Mouse (Mus musculus): ENCODE measurements around the gene Olfr457. TPM values are rescaled to one million over a fixed set of nuclear protein-coding genes. Genes with fewer than 3 reads are reported as not detected.

The Olfr457 gene
- polyA plus RNA-seq, 1 experiment from 2014 or later, result 0.04 TPM

DNA sequence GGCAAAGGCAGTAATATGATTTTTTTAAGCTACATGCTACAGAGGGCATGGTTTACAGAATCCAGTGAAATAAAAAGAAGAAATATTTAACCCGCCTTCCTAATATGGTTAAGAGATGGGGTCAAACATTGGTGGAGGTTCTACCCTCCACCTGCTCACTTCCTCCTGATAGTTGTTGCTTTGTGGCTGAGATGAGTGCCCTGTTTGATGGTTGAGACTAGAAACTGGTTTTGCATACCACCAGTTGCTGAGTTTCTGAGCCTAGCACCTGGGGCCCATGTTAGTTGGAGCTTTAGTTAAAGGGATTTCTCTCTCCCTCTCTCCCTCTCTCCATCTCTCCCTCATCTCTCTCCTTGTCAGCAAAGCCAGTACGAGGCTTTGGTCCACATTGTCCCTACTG, 28.8 kb downstream of the Olfr457 start:
- Histone ChIP-seq H3K4me1 (ENCODE audit: control insufficient read depth, insufficient read depth, low read length) (no peaks in the 10 kb centered on the region), H3K4me3 (ENCODE audit: low read length) (no peak overlapping the region), H3K27me3 (replicated peaks; ENCODE audit: control insufficient read depth, insufficient read depth, low read length) (no peaks in the 10 kb centered on the region), H3K9me3 (ENCODE audit: control insufficient read depth, low read length) (no peaks in the 10 kb centered on the region), H3K27ac (ENCODE audit: low read length) (no peak overlapping the region), H3K4me2 (ENCODE audit: low read depth, low read length) (no peak overlapping the region), H3K9ac (ENCODE audit: low read depth, low read length) (no peak overlapping the region), H3K36me3 (ENCODE audit: control insufficient read depth, insufficient read depth, low read length) (no peaks in the 10 kb centered on the region)
- ATAC-seq, result no peak
- WGBS, result 78% methylated on average over 2 of the region's 2 CpGs

DNA sequence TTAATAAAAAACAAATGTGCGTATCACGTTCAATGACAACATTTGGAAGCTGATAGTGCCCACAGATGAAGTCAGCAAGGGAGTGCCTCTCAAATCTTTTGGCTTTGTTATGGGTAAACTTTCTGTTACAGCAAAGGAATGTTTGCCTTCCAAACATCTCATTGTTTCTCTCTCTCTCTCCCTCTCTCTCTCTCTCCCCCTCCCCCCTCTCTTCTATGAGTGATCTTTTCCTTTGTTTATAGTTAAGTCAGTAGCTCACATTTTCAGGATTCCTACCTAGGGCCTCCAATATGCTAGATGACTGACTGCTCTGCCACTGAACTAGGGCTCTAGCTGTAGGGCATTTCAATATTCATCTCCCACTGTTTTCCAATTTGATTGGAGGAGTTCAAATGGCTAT, 31.6 kb downstream of the Olfr457 start:
- no peak overlapping the region for H3K4me3 ChIP-seq (ENCODE audit: low read length)
- 60% methylated on average over 2 of the region's 2 CpGs for WGBS
- H3K27ac ChIP-seq (ENCODE audit: low read length), result no peak overlapping the region
- no peak overlapping the region for H3K4me2 ChIP-seq (ENCODE audit: low read depth, low read length)
- H3K36me3 ChIP-seq (ENCODE audit: control insufficient read depth, insufficient read depth, low read length), result no peaks in the 10 kb centered on the region
- H3K9me3 ChIP-seq (ENCODE audit: control insufficient read depth, low read length), result no peaks in the 10 kb centered on the region
- no peaks in the 10 kb centered on the region for H3K4me1 ChIP-seq (ENCODE audit: control insufficient read depth, insufficient read depth, low read length)
- H3K27me3 ChIP-seq (replicated peaks; ENCODE audit: control insufficient read depth, insufficient read depth, low read length), result no peaks in the 10 kb centered on the region
- H3K9ac ChIP-seq (ENCODE audit: low read depth, low read length), result no peak overlapping the region
- no peak for ATAC-seq

DNA sequence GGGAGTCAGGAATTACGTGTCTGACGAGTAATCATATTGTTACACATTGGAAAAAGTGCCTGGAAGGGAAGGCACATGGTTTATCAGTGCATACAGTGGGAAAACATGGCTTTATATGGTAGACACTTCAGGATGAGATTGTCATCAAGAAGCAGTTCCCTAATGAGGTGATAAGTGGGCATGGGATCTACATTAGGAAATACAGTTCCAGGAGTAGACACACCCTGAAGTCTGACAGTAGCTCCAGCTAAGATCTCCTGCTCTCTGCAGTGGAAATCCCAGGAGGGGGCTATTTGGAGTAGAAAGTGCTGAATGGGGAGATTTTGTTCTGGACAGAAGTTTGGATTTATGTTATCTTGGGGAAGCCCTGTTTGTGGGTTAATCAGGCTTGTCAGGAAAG, 34.7 kb downstream of the Olfr457 start:
- Histone ChIP-seq H3K27ac (ENCODE audit: low read length) (no peak overlapping the region), H3K36me3 (ENCODE audit: control insufficient read depth, insufficient read depth, low read length) (no peaks in the 10 kb centered on the region), H3K4me1 (ENCODE audit: control insufficient read depth, insufficient read depth, low read length) (no peaks in the 10 kb centered on the region), H3K4me2 (ENCODE audit: low read depth, low read length) (no peak overlapping the region), H3K9ac (ENCODE audit: low read depth, low read length) (no peak overlapping the region), H3K4me3 (ENCODE audit: low read length) (no peak overlapping the region), H3K9me3 (ENCODE audit: control insufficient read depth, low read length) (no peaks in the 10 kb centered on the region), H3K27me3 (replicated peaks; ENCODE audit: control insufficient read depth, insufficient read depth, low read length) (no peaks in the 10 kb centered on the region)
- 61% methylated on average over 2 of the region's 2 CpGs for WGBS
- ATAC-seq, result no peak

DNA sequence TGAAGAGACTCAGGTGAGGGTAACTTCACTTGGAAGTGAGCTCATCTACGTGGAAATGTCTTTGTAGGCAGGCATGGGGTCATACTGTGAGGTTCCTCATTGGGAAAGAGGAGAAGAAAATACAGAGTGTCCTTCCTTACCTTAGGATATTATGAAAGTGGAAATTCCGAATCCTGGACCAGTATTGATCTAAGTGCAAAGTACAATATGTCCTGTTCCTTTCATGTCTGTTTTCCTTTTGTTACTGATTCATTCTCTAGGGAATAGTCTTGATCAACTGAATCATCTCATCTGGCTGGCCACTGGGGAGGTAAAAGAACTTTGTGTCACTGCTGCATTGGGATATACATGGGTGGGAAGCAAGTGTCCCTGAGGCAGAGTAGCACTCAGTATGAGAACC, 40.6 kb downstream of the Olfr457 start:
- no peaks in the 10 kb centered on the region for H3K27me3 ChIP-seq (replicated peaks; ENCODE audit: control insufficient read depth, insufficient read depth, low read length)
- 67% methylated on average over 2 of the region's 2 CpGs for WGBS
- H3K9me3 ChIP-seq (ENCODE audit: control insufficient read depth, low read length), result no peaks in the 10 kb centered on the region
- ATAC-seq, result no peak
- H3K4me3 ChIP-seq (ENCODE audit: low read length), result no peak overlapping the region
- no peaks in the 10 kb centered on the region for H3K4me1 ChIP-seq (ENCODE audit: control insufficient read depth, insufficient read depth, low read length)
- no peak overlapping the region for H3K9ac ChIP-seq (ENCODE audit: low read depth, low read length)
- no peaks in the 10 kb centered on the region for H3K36me3 ChIP-seq (ENCODE audit: control insufficient read depth, insufficient read depth, low read length)
- no peak overlapping the region for H3K27ac ChIP-seq (ENCODE audit: low read length)
- H3K4me2 ChIP-seq (ENCODE audit: low read depth, low read length), result no peak overlapping the region

DNA sequence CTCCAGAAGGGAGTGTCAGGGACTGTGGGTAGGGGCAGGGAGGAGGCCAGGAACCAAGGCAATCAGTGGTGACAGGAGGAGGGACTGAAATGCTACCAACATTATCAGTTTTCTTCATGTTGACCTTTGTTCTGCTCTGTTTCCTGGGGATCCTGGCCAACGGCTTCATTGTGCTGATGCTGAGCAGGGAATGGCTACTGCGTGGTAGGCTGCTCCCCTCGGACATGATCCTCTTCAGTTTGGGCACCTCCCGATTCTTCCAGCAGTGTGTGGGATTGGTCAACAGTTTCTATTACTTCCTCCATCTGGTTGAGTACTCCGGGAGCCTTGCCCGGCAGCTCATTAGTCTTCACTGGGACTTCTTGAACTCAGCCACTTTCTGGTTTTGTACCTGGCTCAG, 41.7 kb downstream of the Olfr457 start, which contains the start of gene Tas2r126:
Gene Tas2r126, plus strand, starts transcription at position 90 of the 400 bp plus-strand sequence.
- no peaks in the 10 kb centered on the region for H3K4me1 ChIP-seq (ENCODE audit: control insufficient read depth, insufficient read depth, low read length)
- no peaks in the 10 kb centered on the region for H3K9me3 ChIP-seq (ENCODE audit: control insufficient read depth, low read length)
- H3K27me3 ChIP-seq (replicated peaks; ENCODE audit: control insufficient read depth, insufficient read depth, low read length), result no peaks in the 10 kb centered on the region
- H3K9ac ChIP-seq (ENCODE audit: low read depth, low read length), result no peak within 1 kb of the TSS
- H3K4me3 ChIP-seq (ENCODE audit: low read length), result no peak within 1 kb of the TSS
- no peak within 1 kb of the TSS for H3K27ac ChIP-seq (ENCODE audit: low read length)
- no peak within 1 kb of the TSS for H3K4me2 ChIP-seq (ENCODE audit: low read depth, low read length)
- 65% methylated on average over 6 of the region's 6 CpGs for WGBS
- H3K36me3 ChIP-seq (ENCODE audit: control insufficient read depth, insufficient read depth, low read length), result no peaks in the 10 kb centered on the region
- ATAC-seq, result no peak

DNA sequence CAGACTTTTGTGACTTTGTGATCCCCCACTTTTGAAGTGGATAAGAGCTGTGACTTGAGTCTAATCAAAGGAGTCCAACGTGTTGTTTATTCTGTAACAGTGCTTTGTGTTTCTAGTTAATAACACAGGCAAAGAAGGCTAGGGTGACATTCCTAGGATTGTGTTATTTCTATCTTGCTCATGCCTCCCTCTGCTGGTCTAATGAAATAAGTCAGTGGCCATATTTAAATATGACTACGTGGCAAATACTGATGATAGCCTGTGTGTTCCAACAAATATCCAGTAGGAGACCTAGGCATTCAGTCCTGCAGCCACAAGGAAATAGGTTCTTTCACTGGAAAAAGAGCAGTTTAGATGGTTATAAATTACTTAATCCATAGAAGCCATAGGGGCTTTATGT, 42.6 kb downstream of the Olfr457 start:
- Histone ChIP-seq H3K9me3 (ENCODE audit: control insufficient read depth, low read length) (no peaks in the 10 kb centered on the region), H3K4me2 (ENCODE audit: low read depth, low read length) (no peak overlapping the region), H3K36me3 (ENCODE audit: control insufficient read depth, insufficient read depth, low read length) (no peaks in the 10 kb centered on the region), H3K4me3 (ENCODE audit: low read length) (no peak overlapping the region), H3K27ac (ENCODE audit: low read length) (no peak overlapping the region), H3K4me1 (ENCODE audit: control insufficient read depth, insufficient read depth, low read length) (no peaks in the 10 kb centered on the region), H3K9ac (ENCODE audit: low read depth, low read length) (no peak overlapping the region), H3K27me3 (replicated peaks; ENCODE audit: control insufficient read depth, insufficient read depth, low read length) (no peaks in the 10 kb centered on the region)
- 58% methylated on average over 2 of the region's 2 CpGs for WGBS
- ATAC-seq, result no peak

DNA sequence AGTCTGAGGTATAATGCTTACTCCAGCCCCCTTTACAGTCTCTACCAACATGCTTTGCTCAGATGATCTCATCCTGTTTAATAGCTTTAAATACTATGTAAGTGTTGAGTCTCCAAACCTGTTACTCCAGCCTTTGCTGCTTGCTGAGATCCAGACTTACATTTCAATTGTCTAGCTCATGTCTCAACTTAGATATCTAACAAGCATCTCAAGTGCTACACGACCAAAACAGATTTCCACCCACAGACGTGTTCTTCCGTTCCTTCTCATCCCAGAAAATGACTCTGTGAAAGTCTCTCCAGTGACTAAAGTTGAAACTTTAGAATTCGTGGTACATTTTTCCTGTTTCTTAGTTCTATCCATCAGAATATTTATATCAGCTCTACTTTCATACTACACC, 49.8 kb downstream of the Olfr457 start:
- Histone ChIP-seq H3K4me3 (ENCODE audit: low read length) (no peak overlapping the region), H3K9ac (ENCODE audit: low read depth, low read length) (no peak overlapping the region), H3K4me1 (ENCODE audit: control insufficient read depth, insufficient read depth, low read length) (no peaks in the 10 kb centered on the region), H3K27ac (ENCODE audit: low read length) (no peak overlapping the region), H3K27me3 (replicated peaks; ENCODE audit: control insufficient read depth, insufficient read depth, low read length) (no peaks in the 10 kb centered on the region), H3K9me3 (ENCODE audit: control insufficient read depth, low read length) (no peaks in the 10 kb centered on the region), H3K36me3 (ENCODE audit: control insufficient read depth, insufficient read depth, low read length) (no peaks in the 10 kb centered on the region), H3K4me2 (ENCODE audit: low read depth, low read length) (no peak overlapping the region)
- ATAC-seq, result no peak
- 86% methylated on average over 4 of the region's 4 CpGs for WGBS

DNA sequence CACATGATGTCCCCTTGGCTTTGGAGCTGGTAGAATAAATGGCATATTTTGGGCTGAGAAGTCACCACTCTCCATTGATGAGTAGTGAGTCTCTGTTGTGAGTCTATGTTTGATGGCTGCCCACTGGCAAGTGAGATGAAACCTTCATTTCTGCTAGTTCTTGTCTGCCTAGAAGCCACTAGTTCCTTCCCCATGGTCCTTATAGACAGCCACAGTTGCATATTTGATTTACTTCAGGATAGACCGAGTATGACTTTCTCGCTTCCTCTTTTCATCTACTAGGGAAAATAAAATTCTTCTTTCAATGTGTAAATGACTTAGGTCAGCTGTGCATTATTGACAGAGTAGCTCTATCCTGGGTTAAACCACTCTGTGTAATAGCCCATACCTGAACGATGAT, 51.7 kb downstream of the Olfr457 start:
- ATAC-seq, result no peak
- no peaks in the 10 kb centered on the region for H3K36me3 ChIP-seq (ENCODE audit: control insufficient read depth, insufficient read depth, low read length)
- 87% methylated on average over 3 of the region's 3 CpGs for WGBS
- H3K9ac ChIP-seq (ENCODE audit: low read depth, low read length), result no peak overlapping the region
- H3K27me3 ChIP-seq (replicated peaks; ENCODE audit: control insufficient read depth, insufficient read depth, low read length), result no peaks in the 10 kb centered on the region
- no peak overlapping the region for H3K27ac ChIP-seq (ENCODE audit: low read length)
- no peak overlapping the region for H3K4me3 ChIP-seq (ENCODE audit: low read length)
- no peaks in the 10 kb centered on the region for H3K9me3 ChIP-seq (ENCODE audit: control insufficient read depth, low read length)
- H3K4me2 ChIP-seq (ENCODE audit: low read depth, low read length), result no peak overlapping the region
- no peaks in the 10 kb centered on the region for H3K4me1 ChIP-seq (ENCODE audit: control insufficient read depth, insufficient read depth, low read length)

DNA sequence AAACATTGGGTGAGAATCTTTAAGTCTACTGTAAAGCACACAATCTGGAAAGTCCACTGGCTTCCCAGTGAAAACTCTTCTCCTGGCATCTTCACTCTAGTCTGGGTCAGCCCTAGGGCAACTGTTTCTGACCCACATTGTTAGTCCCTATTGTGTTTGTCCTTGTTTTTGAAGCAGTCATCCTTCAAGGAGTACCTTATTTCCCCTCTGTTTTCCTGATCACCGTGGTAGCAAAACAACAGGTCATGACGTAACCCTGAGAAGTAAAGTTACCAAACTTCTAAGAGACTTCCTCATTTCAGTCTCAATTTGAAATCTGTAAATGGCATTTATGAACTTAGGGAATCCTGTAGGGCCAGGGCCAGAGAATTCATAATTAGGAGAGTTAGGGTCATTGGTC, 54.7 kb downstream of the Olfr457 start:
- no peak for ATAC-seq
- no peak overlapping the region for H3K4me3 ChIP-seq (ENCODE audit: low read length)
- H3K36me3 ChIP-seq (ENCODE audit: control insufficient read depth, insufficient read depth, low read length), result no peaks in the 10 kb centered on the region
- 80% methylated on average over 2 of the region's 2 CpGs for WGBS
- no peaks in the 10 kb centered on the region for H3K4me1 ChIP-seq (ENCODE audit: control insufficient read depth, insufficient read depth, low read length)
- no peak overlapping the region for H3K4me2 ChIP-seq (ENCODE audit: low read depth, low read length)
- no peaks in the 10 kb centered on the region for H3K9me3 ChIP-seq (ENCODE audit: control insufficient read depth, low read length)
- H3K27ac ChIP-seq (ENCODE audit: low read length), result no peak overlapping the region
- H3K27me3 ChIP-seq (replicated peaks; ENCODE audit: control insufficient read depth, insufficient read depth, low read length), result no peaks in the 10 kb centered on the region
- H3K9ac ChIP-seq (ENCODE audit: low read depth, low read length), result no peak overlapping the region

DNA sequence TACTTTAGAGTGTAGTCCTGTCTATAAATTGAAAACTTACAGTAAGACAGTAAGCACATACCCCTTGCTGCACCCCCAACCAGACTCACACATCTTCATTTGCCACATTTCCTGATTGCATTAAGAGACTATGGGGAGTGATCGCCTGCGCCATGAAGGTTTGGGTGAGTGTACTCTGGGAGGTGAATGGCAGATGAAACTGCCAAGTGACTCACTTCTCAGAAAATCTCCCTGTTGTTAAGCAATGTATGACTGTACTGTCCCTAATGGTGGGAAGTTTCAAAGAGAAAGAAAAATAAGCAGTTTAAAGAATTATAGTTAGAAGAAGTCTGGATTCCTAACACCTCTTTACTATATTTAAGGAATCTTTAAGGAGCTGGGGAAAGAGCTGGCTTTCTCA, 56.7 kb downstream of the Olfr457 start:
- Histone ChIP-seq H3K9ac (ENCODE audit: low read depth, low read length) (no peak overlapping the region), H3K27ac (ENCODE audit: low read length) (no peak overlapping the region), H3K9me3 (ENCODE audit: control insufficient read depth, low read length) (no peaks in the 10 kb centered on the region), H3K4me1 (ENCODE audit: control insufficient read depth, insufficient read depth, low read length) (no peaks in the 10 kb centered on the region), H3K4me3 (ENCODE audit: low read length) (no peak overlapping the region), H3K36me3 (ENCODE audit: control insufficient read depth, insufficient read depth, low read length) (no peaks in the 10 kb centered on the region), H3K4me2 (ENCODE audit: low read depth, low read length) (no peak overlapping the region), H3K27me3 (replicated peaks; ENCODE audit: control insufficient read depth, insufficient read depth, low read length) (no peaks in the 10 kb centered on the region)
- no peak for ATAC-seq
- WGBS, result 81% methylated on average over 2 of the region's 2 CpGs
